Comparison of ENCODE assay signal across 26 mouse cellular contexts in genomic region chr13:15026601-15027000, GRCm38 (mm10).
DNase-seq lines count a peak whose midpoint lies in the region; ATAC-seq and TF ChIP-seq lines count a peak whose summit lies in the region.
"Had no signal": no experiment of that assay in that cellular context is flagged by ENCODE, and none has a peak within 500 bp of the region (broad histone marks: within the 10 kb centered on the region; RNA-seq: fewer than 3 reads in every experiment).

No protein-coding gene starts in this region.

- H3K9me3 ChIP-seq in embryonic facial prominence, embryonic 14.5 days (ENCODE audit: control insufficient read depth, low read length) = no peaks in the 10 kb centered on the region
- no peaks in the 10 kb centered on the region for H3K9me3 ChIP-seq in embryonic facial prominence, embryonic 10.5 days
- H3K9me3 ChIP-seq in lung, embryonic 14.5 days (ENCODE audit: low read depth, low read length) = no peaks in the 10 kb centered on the region
- H3K9me3 ChIP-seq in limb, embryonic 15.5 days = no peaks in the 10 kb centered on the region
- H3K9me3 ChIP-seq: embryonic facial prominence, embryonic 13.5 days; forebrain, embryonic 10.5 days; forebrain, embryonic 12.5 days; G1E had no signal

- H3K27me3 ChIP-seq in embryonic facial prominence, embryonic 14.5 days (replicated peaks; ENCODE audit: control insufficient read depth, insufficient read depth, low read length) = no peaks in the 10 kb centered on the region
- no peaks in the 10 kb centered on the region for H3K27me3 ChIP-seq in embryonic facial prominence, embryonic 10.5 days (replicated peaks; ENCODE audit: low read depth, poor library complexity, severe bottlenecking)
- no peaks in the 10 kb centered on the region for H3K27me3 ChIP-seq in lung, embryonic 14.5 days (ENCODE audit: insufficient read depth, low read length)
- H3K27me3 ChIP-seq in limb, embryonic 15.5 days = no peaks in the 10 kb centered on the region
- H3K27me3 ChIP-seq: CH12.LX; embryonic facial prominence, embryonic 13.5 days; forebrain, embryonic 12.5 days; Patski had no signal

- ATAC-seq in embryonic facial prominence, embryonic 14.5 days (ENCODE audit: low read depth) = no peak
- no peak for ATAC-seq in lung, embryonic 14.5 days (ENCODE audit: insufficient read depth)
- ATAC-seq in limb, embryonic 15.5 days (ENCODE audit: insufficient number of reproducible peaks, low FRiP score, low TSS enrichment, low read depth) = peak; percentile 69; the same call in 1 of the 2 replicates
- ATAC-seq: activated CD4-positive, CD25-positive, alpha-beta regulatory T cell, adult 4 months; CD4-positive, CD25-positive, alpha-beta regulatory T cell, adult 4 months; forebrain, embryonic 14.5 days; forebrain, embryonic 16.5 days; Patski had no signal

- 0 out of 2 replicates have a peak overlapping the region, but pooled peaks have one; percentile 1 for H3K27ac ChIP-seq in embryonic facial prominence, embryonic 14.5 days (replicated peaks; ENCODE audit: low read depth, low read length)
- no peak overlapping the region for H3K27ac ChIP-seq in embryonic facial prominence, embryonic 10.5 days (replicated peaks)
- no peak overlapping the region for H3K27ac ChIP-seq in lung, embryonic 14.5 days (ENCODE audit: low read depth)
- H3K27ac ChIP-seq in limb, embryonic 15.5 days = 0 out of 2 replicates have a peak overlapping the region, but pooled peaks have one; percentile 38
- H3K27ac ChIP-seq: embryonic facial prominence, embryonic 13.5 days; forebrain, embryonic 10.5 days; forebrain, embryonic 12.5 days had no signal

- H3K9ac ChIP-seq in embryonic facial prominence, embryonic 14.5 days (ENCODE audit: low read depth, low read length) = no peak overlapping the region
- H3K9ac ChIP-seq in lung, embryonic 14.5 days = no peak overlapping the region
- no peak overlapping the region for H3K9ac ChIP-seq in limb, embryonic 15.5 days
- H3K9ac ChIP-seq: embryonic facial prominence, embryonic 13.5 days; forebrain, embryonic 12.5 days had no signal

- no peak overlapping the region for H3K4me2 ChIP-seq in embryonic facial prominence, embryonic 14.5 days (ENCODE audit: low read depth, low read length)
- no peak overlapping the region for H3K4me2 ChIP-seq in lung, embryonic 14.5 days
- H3K4me2 ChIP-seq in limb, embryonic 15.5 days = no peak overlapping the region
- H3K4me2 ChIP-seq: embryonic facial prominence, embryonic 13.5 days; forebrain, embryonic 12.5 days had no signal

- peak; percentile 65 for DNase-seq in embryonic facial prominence, embryonic 14.5 days (ENCODE audit: low spot score)
- DNase-seq in embryonic facial prominence, embryonic 10.5 days (ENCODE audit: low spot score) = no peak
- peak; percentile 43 for DNase-seq in lung, embryonic 14.5 days
- DNase-seq in lung, postnatal 4 days = no peak
- DNase-seq in testis, postnatal 14 days (ENCODE audit: low spot score) = no peak
- DNase-seq: adrenal gland, adult 8-10 months; adrenal gland, postnatal 14 days; adrenal gland, postnatal 36 days; B cell, adult 2 months; cerebellum, adult 11-12 months; cerebellum, adult 2 months; cerebellum, adult 9-10 months; cerebellum, postnatal 10 days; cerebellum, postnatal 25 days had no signal

- WGBS in embryonic facial prominence, embryonic 14.5 days = 56% methylated on average over 2 of the region's 2 CpGs
- 86% methylated on average over 2 of the region's 2 CpGs for WGBS in embryonic facial prominence, embryonic 10.5 days
- 73% methylated on average over 2 of the region's 2 CpGs for WGBS in lung, embryonic 14.5 days
- WGBS in limb, embryonic 15.5 days = 54% methylated on average over 2 of the region's 2 CpGs

- H3K4me1 ChIP-seq in embryonic facial prominence, embryonic 14.5 days (ENCODE audit: control insufficient read depth, insufficient read depth, low read length) = no peaks in the 10 kb centered on the region
- no peaks in the 10 kb centered on the region for H3K4me1 ChIP-seq in embryonic facial prominence, embryonic 10.5 days
- H3K4me1 ChIP-seq in lung, embryonic 14.5 days (ENCODE audit: insufficient read depth) = no peaks in the 10 kb centered on the region
- no peaks in the 10 kb centered on the region for H3K4me1 ChIP-seq in limb, embryonic 15.5 days
- H3K4me1 ChIP-seq: forebrain, embryonic 10.5 days; forebrain, embryonic 12.5 days had no signal

- H3K4me3 ChIP-seq in embryonic facial prominence, embryonic 14.5 days (ENCODE audit: low read depth, low read length) = no peak overlapping the region
- no peak overlapping the region for H3K4me3 ChIP-seq in embryonic facial prominence, embryonic 10.5 days
- H3K4me3 ChIP-seq in lung, embryonic 14.5 days (ENCODE audit: low read depth, low read length) = no peak overlapping the region
- H3K4me3 ChIP-seq in limb, embryonic 15.5 days = no peak overlapping the region
- H3K4me3 ChIP-seq: embryonic facial prominence, embryonic 13.5 days; erythroblast, embryonic 14.5 days; forebrain, embryonic 10.5 days; forebrain, embryonic 12.5 days had no signal

- TF ChIP-seq CTCF in lung, embryonic 14.5 days (IDR thresholded peaks at IDR 0.05; ENCODE audit: low read depth) = no peak

- no peaks in the 10 kb centered on the region for H3K36me3 ChIP-seq in embryonic facial prominence, embryonic 14.5 days (ENCODE audit: control insufficient read depth, insufficient read depth, low read length)
- no peaks in the 10 kb centered on the region for H3K36me3 ChIP-seq in embryonic facial prominence, embryonic 10.5 days (replicated peaks)
- H3K36me3 ChIP-seq in lung, embryonic 14.5 days (ENCODE audit: insufficient read depth) = no peaks in the 10 kb centered on the region
- no peaks in the 10 kb centered on the region for H3K36me3 ChIP-seq in limb, embryonic 15.5 days
- H3K36me3 ChIP-seq: embryonic facial prominence, embryonic 13.5 days; forebrain, embryonic 10.5 days; forebrain, embryonic 12.5 days; G1E had no signal

Comparison
In these comparisons a context has a peak if more than half of its experiments do, and no peak if none do; other contexts are left out.
1. DNase-seq: peak in embryonic facial prominence, embryonic 14.5 days (single experiment) and lung, embryonic 14.5 days (single experiment); none in embryonic facial prominence, embryonic 10.5 days (single experiment), lung, postnatal 4 days (0 of 2) and testis, postnatal 14 days (single experiment).
2. H3K27ac ChIP-seq: peak in embryonic facial prominence, embryonic 14.5 days (single experiment) and limb, embryonic 15.5 days (single experiment); none in embryonic facial prominence, embryonic 10.5 days (single experiment) and lung, embryonic 14.5 days (single experiment).